Mouse (Mus musculus) stomach, postnatal 0 days (tissue): ENCODE results near the gene Osgep.

Experiments used
- CTCF ChIP-seq: IDR thresholded peaks from 2 replicates; pipeline ENCODE4 v1.5.1; 2016; ENCODE audit warnings: antibody characterized with exemption, low read depth, mild to moderate bottlenecking, moderate library complexity
- EP300 ChIP-seq: optimal IDR thresholded peaks from 2 replicates; pipeline ENCODE3; 2016; ENCODE audit warnings: antibody characterized with exemption

DNA sequence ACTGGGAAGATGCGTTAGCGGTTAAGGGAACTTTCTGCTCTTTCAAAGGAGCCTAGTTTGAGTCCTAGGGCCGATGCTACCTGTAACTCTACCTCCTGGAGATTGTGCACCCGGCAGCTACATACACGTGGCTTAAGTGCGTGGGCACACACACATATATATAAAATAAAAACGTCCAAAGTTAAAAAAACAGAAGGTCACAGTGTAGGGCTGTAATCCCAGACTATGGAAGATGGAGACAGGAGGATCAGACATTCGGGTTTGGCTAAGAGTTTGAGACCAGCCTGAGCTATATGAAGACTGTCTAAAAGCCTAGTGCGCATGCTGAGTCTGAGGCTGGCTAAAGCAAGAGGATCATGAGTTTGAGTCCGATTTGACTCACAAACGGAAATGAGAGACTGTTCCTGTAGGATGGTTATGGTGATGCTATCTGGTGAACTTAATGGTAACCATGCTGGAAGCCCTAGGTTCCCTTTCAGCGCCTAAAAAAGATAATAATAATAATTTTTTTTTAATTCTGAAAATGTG, 6.9 kb upstream of the Osgep start:
- TF ChIP-seq CTCF (no peak), EP300 (no peak)
